Mouse (Mus musculus): ENCODE measurements around the gene Erc2. TPM values are rescaled to one million over a fixed set of nuclear protein-coding genes. Genes with fewer than 3 reads are reported as not detected.

The Erc2 gene
- polyA plus RNA-seq, 1 experiment from 2014 or later: 33.9 TPM

DNA sequence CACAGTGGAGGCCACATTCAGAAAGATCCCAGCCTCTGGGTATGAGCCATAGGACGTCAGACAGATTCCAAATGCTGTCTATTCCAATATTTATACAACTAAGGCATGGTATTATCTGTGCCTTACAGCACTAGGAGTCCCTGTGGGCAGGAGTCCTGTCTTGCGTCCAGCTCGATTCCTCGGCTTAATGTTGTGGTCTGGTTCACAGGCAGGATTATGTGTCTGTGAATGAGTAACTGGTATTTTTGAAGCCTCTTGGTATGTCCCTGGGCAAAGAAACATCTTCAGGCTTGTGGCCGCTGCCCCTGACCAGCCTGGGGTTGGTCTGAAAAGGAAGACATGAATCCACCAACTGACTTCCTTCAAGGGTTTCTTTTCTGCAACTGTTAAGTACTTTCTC, 153.1 kb downstream of the Erc2 start:
- Histone ChIP-seq H3K9me3 (ENCODE audit: control insufficient read depth, low read length) (no peaks in the 10 kb centered on the region), H3K4me3 (ENCODE audit: low read depth, low read length) (no peak overlapping the region), H3K27ac (ENCODE audit: low read depth, low read length) (no peak overlapping the region), H3K9ac (ENCODE audit: low read depth, low read length) (no peak overlapping the region), H3K4me1 (replicated peaks; ENCODE audit: control insufficient read depth, insufficient read depth, low read length) (no peaks in the 10 kb centered on the region), H3K4me2 (replicated peaks; ENCODE audit: low read depth, low read length) (no peak overlapping the region), H3K36me3 (ENCODE audit: control insufficient read depth, insufficient read depth, low read length) (no peaks in the 10 kb centered on the region), H3K27me3 (ENCODE audit: control insufficient read depth, insufficient read depth, low read length) (no peaks in the 10 kb centered on the region)
- WGBS: 82% methylated on average over 5 of the region's 5 CpGs
- ATAC-seq (ENCODE audit: low FRiP score): no peak
- DNase-seq (ENCODE audit: low spot score): no peak

DNA sequence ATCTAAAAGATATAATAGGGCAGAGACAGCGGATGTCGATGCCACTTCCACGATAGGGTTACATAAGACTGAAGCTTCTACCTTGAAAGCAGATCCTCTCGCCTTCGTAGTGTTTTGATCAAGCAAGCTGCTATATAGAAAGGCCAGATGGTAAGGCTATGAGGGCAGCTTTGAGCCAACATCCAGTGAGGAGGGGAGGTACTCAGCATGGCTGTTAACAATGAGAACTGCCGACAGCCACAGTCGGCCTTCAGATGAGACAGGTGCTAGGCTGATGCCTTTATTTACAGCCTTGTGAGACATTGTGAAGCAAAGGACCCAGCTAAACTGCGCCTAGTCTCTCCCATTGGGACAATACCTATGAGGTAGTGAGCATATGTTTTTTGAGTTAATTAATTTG, 156.3 kb downstream of the Erc2 start:
- H3K27me3 ChIP-seq (ENCODE audit: control insufficient read depth, insufficient read depth, low read length): no peaks in the 10 kb centered on the region
- no peak overlapping the region for H3K9ac ChIP-seq (ENCODE audit: low read depth, low read length)
- no peaks in the 10 kb centered on the region for H3K36me3 ChIP-seq (ENCODE audit: control insufficient read depth, insufficient read depth, low read length)
- no peak overlapping the region for H3K4me2 ChIP-seq (replicated peaks; ENCODE audit: low read depth, low read length)
- 75% methylated on average over 8 of the region's 8 CpGs for WGBS
- no peak overlapping the region for H3K4me3 ChIP-seq (ENCODE audit: low read depth, low read length)
- DNase-seq (ENCODE audit: low spot score): no peak
- H3K9me3 ChIP-seq (ENCODE audit: control insufficient read depth, low read length): no peaks in the 10 kb centered on the region
- no peaks in the 10 kb centered on the region for H3K4me1 ChIP-seq (replicated peaks; ENCODE audit: control insufficient read depth, insufficient read depth, low read length)
- H3K27ac ChIP-seq (ENCODE audit: low read depth, low read length): no peak overlapping the region
- ATAC-seq (ENCODE audit: low FRiP score): no peak

DNA sequence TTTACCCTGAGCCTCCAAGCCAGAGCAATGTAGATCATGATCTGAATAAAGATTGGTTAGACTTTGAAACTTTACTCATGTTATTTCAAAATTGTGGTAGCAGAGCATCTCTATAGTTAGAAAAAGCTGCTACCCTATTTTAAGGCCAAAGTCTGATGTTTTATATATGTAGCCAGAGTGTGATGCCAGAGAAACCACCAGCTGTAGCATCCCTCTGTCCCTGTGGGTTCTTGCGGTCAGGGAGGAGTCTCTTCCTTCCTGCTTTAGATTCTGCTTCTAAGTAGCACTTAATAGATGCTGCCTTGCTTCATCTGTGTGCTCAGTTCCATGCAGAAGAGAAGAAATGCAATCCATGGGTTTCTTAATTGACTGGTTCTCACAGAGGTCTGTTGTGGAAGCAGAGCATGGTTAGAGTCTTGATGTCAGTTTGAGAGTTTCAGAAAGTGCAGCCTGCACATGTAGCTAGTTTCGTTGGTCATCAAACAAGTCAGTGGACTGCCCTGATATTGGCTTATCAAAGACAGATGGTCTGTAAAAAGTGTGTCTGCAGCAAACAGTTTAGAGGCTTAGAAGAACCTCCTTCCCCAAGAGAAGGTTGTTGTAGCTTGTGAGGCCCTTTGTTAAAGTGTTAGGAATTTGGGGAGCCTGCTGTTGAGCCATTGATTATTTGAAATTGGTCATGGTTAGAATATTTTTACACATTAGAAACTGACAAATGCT, 156.9 kb downstream of the Erc2 start:
- DNase-seq (ENCODE audit: low spot score) (no peak), ATAC-seq (ENCODE audit: low FRiP score) (no peak)
- no peak overlapping the region for H3K4me3 ChIP-seq (ENCODE audit: low read depth, low read length)
- H3K36me3 ChIP-seq (ENCODE audit: control insufficient read depth, insufficient read depth, low read length): no peaks in the 10 kb centered on the region
- H3K9ac ChIP-seq (ENCODE audit: low read depth, low read length): no peak overlapping the region
- H3K4me1 ChIP-seq (replicated peaks; ENCODE audit: control insufficient read depth, insufficient read depth, low read length): no peaks in the 10 kb centered on the region
- H3K27me3 ChIP-seq (ENCODE audit: control insufficient read depth, insufficient read depth, low read length): no peaks in the 10 kb centered on the region
- no peak overlapping the region for H3K27ac ChIP-seq (ENCODE audit: low read depth, low read length)
- 89% methylated on average over 2 of the region's 2 CpGs for WGBS
- H3K4me2 ChIP-seq (replicated peaks; ENCODE audit: low read depth, low read length): no peak overlapping the region
- no peaks in the 10 kb centered on the region for H3K9me3 ChIP-seq (ENCODE audit: control insufficient read depth, low read length)

DNA sequence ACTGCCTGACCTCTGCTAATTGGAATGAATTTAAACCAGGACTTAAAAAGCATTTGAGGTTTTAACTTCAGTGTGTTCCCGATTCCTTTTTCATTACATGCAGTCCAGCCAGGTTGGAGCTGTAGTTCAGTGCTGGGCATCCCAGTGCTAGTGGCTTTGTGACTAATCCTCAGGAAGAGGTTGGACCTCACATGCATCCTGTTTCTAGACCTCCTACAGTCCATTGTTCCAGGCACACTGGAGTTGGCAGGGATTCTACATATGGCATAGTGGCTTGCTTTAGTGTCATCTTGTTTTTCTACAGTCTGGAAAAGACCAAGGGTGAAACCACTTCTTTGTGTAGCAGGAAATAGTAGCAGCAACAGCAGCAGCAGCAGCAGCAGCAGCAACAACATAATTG, 159.0 kb downstream of the Erc2 start:
- H3K36me3 ChIP-seq (ENCODE audit: control insufficient read depth, insufficient read depth, low read length): no peaks in the 10 kb centered on the region
- no peak overlapping the region for H3K4me2 ChIP-seq (replicated peaks; ENCODE audit: low read depth, low read length)
- H3K9ac ChIP-seq (ENCODE audit: low read depth, low read length): no peak overlapping the region
- H3K9me3 ChIP-seq (ENCODE audit: control insufficient read depth, low read length): no peaks in the 10 kb centered on the region
- H3K4me3 ChIP-seq (ENCODE audit: low read depth, low read length): no peak overlapping the region
- 78% methylated on average over 1 of the region's 1 CpGs for WGBS
- H3K27ac ChIP-seq (ENCODE audit: low read depth, low read length): no peak overlapping the region
- DNase-seq (ENCODE audit: low spot score) (no peak), ATAC-seq (ENCODE audit: low FRiP score) (no peak)
- no peaks in the 10 kb centered on the region for H3K4me1 ChIP-seq (replicated peaks; ENCODE audit: control insufficient read depth, insufficient read depth, low read length)
- H3K27me3 ChIP-seq (ENCODE audit: control insufficient read depth, insufficient read depth, low read length): no peaks in the 10 kb centered on the region

DNA sequence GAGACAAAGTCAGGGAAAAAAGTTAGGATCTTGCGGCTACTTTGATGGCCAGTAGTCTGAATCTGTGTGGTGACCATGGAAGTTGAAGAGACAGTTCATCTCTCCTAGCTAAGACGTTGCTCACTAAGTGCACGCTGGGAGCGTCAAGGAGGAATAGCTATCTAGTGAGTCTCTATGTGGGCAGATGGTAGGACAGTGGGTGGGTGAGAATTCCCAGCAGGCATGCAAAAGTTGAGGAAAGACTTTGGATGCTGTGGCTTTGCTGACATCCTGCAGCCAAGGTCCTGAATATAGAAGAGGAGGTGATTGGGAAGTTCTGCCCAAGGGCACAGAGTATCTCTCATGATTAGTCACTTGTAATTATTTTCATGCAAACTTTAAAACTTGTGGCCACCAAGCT, 162.6 kb downstream of the Erc2 start:
- Histone ChIP-seq H3K36me3 (ENCODE audit: control insufficient read depth, insufficient read depth, low read length) (no peaks in the 10 kb centered on the region), H3K4me3 (ENCODE audit: low read depth, low read length) (no peak overlapping the region), H3K27me3 (ENCODE audit: control insufficient read depth, insufficient read depth, low read length) (no peaks in the 10 kb centered on the region)

DNA sequence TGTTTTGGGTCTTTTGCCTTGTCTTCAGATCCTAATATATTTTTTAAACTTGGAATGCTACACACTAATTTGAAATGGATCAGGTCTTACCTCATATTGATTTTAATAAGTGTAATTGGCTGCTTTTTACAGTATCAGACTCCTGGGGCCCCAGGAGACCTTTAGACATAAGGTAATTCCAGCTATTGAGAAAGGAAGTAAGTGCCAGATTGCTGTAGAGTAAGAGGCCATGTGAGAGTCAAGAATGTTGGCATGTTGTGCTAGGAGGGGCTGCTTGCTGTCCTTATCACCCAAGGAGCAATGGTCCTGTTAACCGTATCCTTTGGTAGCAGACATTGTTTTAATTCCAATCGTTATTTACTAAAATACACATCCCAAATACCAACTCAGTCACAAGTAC, 163.3 kb downstream of the Erc2 start:
- ATAC-seq (ENCODE audit: low FRiP score): no peak
- Histone ChIP-seq H3K9me3 (ENCODE audit: control insufficient read depth, low read length) (no peaks in the 10 kb centered on the region), H3K27ac (ENCODE audit: low read depth, low read length) (no peak overlapping the region), H3K9ac (ENCODE audit: low read depth, low read length) (no peak overlapping the region), H3K27me3 (ENCODE audit: control insufficient read depth, insufficient read depth, low read length) (no peaks in the 10 kb centered on the region), H3K4me2 (replicated peaks; ENCODE audit: low read depth, low read length) (no peak overlapping the region), H3K36me3 (ENCODE audit: control insufficient read depth, insufficient read depth, low read length) (no peaks in the 10 kb centered on the region), H3K4me1 (replicated peaks; ENCODE audit: control insufficient read depth, insufficient read depth, low read length) (no peaks in the 10 kb centered on the region), H3K4me3 (ENCODE audit: low read depth, low read length) (no peak overlapping the region)
- no peak for DNase-seq (ENCODE audit: low spot score)
- 98% methylated on average over 2 of the region's 2 CpGs for WGBS

More for the DNA sequence above, 162.6 kb downstream of the Erc2 start:
- WGBS: 86% methylated on average over 4 of the region's 4 CpGs
- Histone ChIP-seq H3K9ac (ENCODE audit: low read depth, low read length) (no peak overlapping the region), H3K27ac (ENCODE audit: low read depth, low read length) (no peak overlapping the region), H3K4me1 (replicated peaks; ENCODE audit: control insufficient read depth, insufficient read depth, low read length) (no peaks in the 10 kb centered on the region), H3K9me3 (ENCODE audit: control insufficient read depth, low read length) (no peaks in the 10 kb centered on the region), H3K4me2 (replicated peaks; ENCODE audit: low read depth, low read length) (no peak overlapping the region)
- ATAC-seq (ENCODE audit: low FRiP score) (no peak), DNase-seq (ENCODE audit: low spot score) (no peak)

DNA sequence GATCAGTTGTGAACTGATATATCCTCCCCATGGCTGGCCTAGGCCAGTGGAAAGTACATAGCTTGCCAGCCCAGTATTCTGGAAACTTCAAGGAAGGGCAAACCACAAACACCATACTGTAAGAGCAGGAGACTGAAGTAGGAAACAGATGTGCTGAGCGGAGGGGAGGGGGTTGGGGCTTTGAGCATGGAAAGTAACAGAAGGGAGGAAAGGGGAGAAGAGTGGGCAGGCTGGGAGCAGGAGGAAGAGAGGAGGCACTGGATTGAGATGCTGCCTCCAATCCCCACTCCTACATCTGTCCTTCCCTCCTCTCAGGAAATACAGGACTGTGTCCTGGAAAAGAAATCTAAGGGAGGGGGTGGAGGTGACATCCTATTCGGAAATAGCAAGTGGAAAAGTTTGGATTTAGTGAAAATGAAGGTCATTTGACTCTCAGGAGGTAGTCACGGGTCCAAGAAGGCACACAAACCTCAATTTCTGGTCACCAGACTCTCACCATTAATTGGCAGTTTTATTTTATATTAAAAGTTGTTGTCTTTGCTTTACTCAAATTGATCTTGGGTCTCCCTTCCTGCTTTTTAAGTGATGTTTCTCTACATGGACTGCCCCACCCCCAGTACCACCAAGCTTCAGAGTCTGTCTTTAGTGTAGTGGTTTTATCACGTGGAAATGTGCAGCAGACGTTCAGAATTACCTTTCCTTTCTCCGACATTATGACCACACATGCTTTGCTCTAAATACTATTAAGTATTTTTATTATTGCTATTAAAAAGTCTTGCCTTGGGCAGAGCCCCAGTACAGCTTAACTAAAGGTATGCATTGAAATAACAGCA, 167.1 kb downstream of the Erc2 start:
- Histone ChIP-seq H3K9ac (ENCODE audit: low read depth, low read length) (no peak overlapping the region), H3K4me3 (ENCODE audit: low read depth, low read length) (no peak overlapping the region), H3K9me3 (ENCODE audit: control insufficient read depth, low read length) (no peaks in the 10 kb centered on the region), H3K27ac (ENCODE audit: low read depth, low read length) (no peak overlapping the region), H3K4me1 (replicated peaks; ENCODE audit: control insufficient read depth, insufficient read depth, low read length) (no peaks in the 10 kb centered on the region), H3K36me3 (ENCODE audit: control insufficient read depth, insufficient read depth, low read length) (no peaks in the 10 kb centered on the region), H3K4me2 (replicated peaks; ENCODE audit: low read depth, low read length) (no peak overlapping the region), H3K27me3 (ENCODE audit: control insufficient read depth, insufficient read depth, low read length) (no peaks in the 10 kb centered on the region)
- ATAC-seq (ENCODE audit: low FRiP score) (no peak), DNase-seq (ENCODE audit: low spot score) (no peak)
- 75% methylated on average over 6 of the region's 6 CpGs for WGBS

DNA sequence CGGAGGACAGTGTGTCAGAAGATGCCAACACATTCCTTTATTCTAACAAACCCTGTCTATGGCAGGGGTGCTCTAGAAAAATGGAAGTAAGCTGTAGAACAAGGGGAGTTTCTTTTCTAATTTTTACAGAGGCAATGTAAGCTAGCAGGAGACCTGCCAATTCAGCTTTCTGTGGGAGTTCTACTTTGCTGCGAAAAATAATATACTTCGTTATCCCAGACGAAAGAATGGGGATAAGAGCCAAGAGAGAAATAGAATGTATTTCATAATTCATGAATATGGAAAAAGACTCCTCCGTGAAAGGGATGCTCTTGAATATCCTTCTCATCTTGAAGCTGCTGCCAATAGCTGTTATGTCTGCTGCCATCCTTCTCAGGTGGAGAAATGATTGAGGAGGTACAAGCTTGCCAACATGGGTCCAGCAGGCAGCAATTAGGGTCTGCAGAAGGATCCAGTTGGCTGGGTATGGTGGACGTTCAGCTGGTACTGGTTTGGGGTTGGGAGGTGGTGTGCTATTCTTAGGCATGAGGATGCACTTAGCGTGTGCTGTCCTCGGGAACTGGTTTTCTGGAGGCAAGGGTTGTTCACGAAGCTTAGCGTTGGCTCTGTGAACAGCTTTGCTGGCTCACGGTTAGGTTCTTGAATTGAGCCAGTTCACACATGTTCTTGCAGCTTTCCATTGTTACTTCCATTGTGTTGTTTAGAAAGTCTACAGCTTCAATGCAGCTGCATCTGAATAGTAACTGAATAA, 176.1 kb downstream of the Erc2 start:
- ATAC-seq (ENCODE audit: low FRiP score) (no peak), DNase-seq (ENCODE audit: low spot score) (no peak)
- Histone ChIP-seq H3K4me3 (ENCODE audit: low read depth, low read length) (no peak overlapping the region), H3K4me1 (replicated peaks; ENCODE audit: control insufficient read depth, insufficient read depth, low read length) (no peaks in the 10 kb centered on the region), H3K4me2 (replicated peaks; ENCODE audit: low read depth, low read length) (no peak overlapping the region), H3K27me3 (ENCODE audit: control insufficient read depth, insufficient read depth, low read length) (no peaks in the 10 kb centered on the region), H3K36me3 (ENCODE audit: control insufficient read depth, insufficient read depth, low read length) (no peaks in the 10 kb centered on the region), H3K27ac (ENCODE audit: low read depth, low read length) (no peak overlapping the region), H3K9me3 (ENCODE audit: control insufficient read depth, low read length) (no peaks in the 10 kb centered on the region), H3K9ac (ENCODE audit: low read depth, low read length) (no peak overlapping the region)
- 72% methylated on average over 11 of the region's 11 CpGs for WGBS

Data from hindbrain, embryonic 11.5 days (tissue).